Mouse (Mus musculus): ENCODE results near the gene E330034G19Rik.

E330034G19Rik gene

GRCm38 (mm10) chr14:24358295-24358951 is 65.4 kb downstream of the E330034G19Rik start:
- DNase-seq, result peak; percentile 53 to 72
